Mouse (Mus musculus): ENCODE data around the gene Srcin1. TPM values are rescaled to one million over a fixed set of nuclear protein-coding genes. Genes with fewer than 3 reads are reported as not detected.

The Srcin1 gene
- polyA plus RNA-seq, 1 experiment, result 0.01 TPM

DNA sequence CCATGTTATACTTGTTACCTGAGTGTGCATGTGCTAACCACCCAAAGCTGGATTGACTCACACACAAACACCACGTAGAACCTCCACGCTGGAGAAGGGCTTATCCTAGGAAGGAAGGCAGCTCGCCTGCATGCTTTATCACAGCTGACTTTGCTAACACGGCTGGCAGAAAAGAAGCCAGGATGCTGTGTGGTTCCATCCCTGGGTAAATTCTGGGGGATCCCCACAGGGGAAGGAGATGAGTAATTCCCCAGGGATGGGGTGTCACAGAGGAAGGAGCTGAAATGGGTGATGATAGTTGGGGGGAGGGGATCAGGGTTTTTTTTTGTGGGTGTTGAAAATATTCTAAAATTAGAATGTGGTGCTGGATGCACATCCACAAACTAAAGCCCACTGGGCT, 70.2 kb downstream of the Srcin1 start:
- Histone ChIP-seq H3K36me3 (ENCODE audit: control insufficient read depth, insufficient read depth) (peaks cover 4% of the 10 kb centered on the region), H3K4me3 (ENCODE audit: insufficient read depth, poor library complexity, severe bottlenecking) (no peak overlapping the region), H3ac (ENCODE audit: control insufficient read depth, insufficient read length, low read depth) (no peak overlapping the region), H3K79me2 (ENCODE audit: control insufficient read depth, insufficient read depth) (no peaks in the 10 kb centered on the region), H3K79me3 (ENCODE audit: low read depth) (no peaks in the 10 kb centered on the region), H3K27me3 (ENCODE audit: control insufficient read depth, insufficient read depth, insufficient read length) (no peaks in the 10 kb centered on the region)
- TF ChIP-seq USF1 (IDR thresholded peaks at IDR 0.05; ENCODE audit: low read depth) (no peak), MYOG (IDR thresholded peaks at IDR 0.05; ENCODE audit: control insufficient read depth, extremely low read depth, insufficient read length) (no peak), FOSL1 (IDR thresholded peaks at IDR 0.05; ENCODE audit: insufficient read depth, low read length, poor library complexity, severe bottlenecking) (no peak), MYOD1 (IDR thresholded peaks at IDR 0.05; ENCODE audit: control insufficient read depth, insufficient read length, low read depth) (no peak), CEBPB (IDR thresholded peaks at IDR 0.05; ENCODE audit: low read depth) (no peak), CTCF (IDR thresholded peaks at IDR 0.05; ENCODE audit: control insufficient read depth, insufficient read depth, insufficient read length) (no peak)

DNA sequence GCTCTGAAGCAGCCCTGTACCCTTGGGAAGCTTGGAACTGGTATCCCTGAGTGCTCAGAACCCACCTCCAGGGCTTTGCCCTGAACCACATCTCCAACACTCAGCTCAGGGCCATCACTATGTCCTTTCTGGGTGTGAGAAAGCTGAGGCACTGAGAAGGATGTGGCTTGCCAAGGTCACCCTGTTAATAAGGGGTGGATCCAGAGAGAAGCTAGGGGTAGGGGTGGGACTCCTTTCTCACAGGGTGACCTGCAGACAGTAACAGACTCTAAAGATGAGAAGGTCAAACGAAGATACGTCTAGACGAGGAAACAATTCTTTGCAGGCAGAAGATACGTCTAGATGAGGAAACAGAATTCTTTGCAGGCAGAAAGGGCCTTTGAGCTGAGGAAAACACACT, 73.1 kb downstream of the Srcin1 start:
- peaks cover 9% of the 10 kb centered on the region for H3K36me3 ChIP-seq (ENCODE audit: control insufficient read depth, insufficient read depth)
- H3K27me3 ChIP-seq (ENCODE audit: control insufficient read depth, insufficient read depth, insufficient read length), result no peaks in the 10 kb centered on the region
- TF ChIP-seq MAX (IDR thresholded peaks at IDR 0.05) (no peak), USF1 (IDR thresholded peaks at IDR 0.05; ENCODE audit: low read depth) (no peak), MYOG (IDR thresholded peaks at IDR 0.05; ENCODE audit: control insufficient read depth, extremely low read depth, insufficient read length) (no peak), CTCF (IDR thresholded peaks at IDR 0.05; ENCODE audit: control insufficient read depth, insufficient read depth, insufficient read length) (no peak), FOSL1 (IDR thresholded peaks at IDR 0.05; ENCODE audit: insufficient read depth, low read length, poor library complexity, severe bottlenecking) (no peak), CEBPB (IDR thresholded peaks at IDR 0.05; ENCODE audit: low read depth) (no peak), MYOD1 (IDR thresholded peaks at IDR 0.05; ENCODE audit: control insufficient read depth, insufficient read length, low read depth) (no peak)
- no peaks in the 10 kb centered on the region for H3K79me2 ChIP-seq (ENCODE audit: control insufficient read depth, insufficient read depth)
- no peak overlapping the region for H3ac ChIP-seq (ENCODE audit: control insufficient read depth, insufficient read length, low read depth)
- H3K79me3 ChIP-seq (ENCODE audit: low read depth), result no peaks in the 10 kb centered on the region
- H3K4me3 ChIP-seq (ENCODE audit: insufficient read depth, poor library complexity, severe bottlenecking), result no peak overlapping the region

DNA sequence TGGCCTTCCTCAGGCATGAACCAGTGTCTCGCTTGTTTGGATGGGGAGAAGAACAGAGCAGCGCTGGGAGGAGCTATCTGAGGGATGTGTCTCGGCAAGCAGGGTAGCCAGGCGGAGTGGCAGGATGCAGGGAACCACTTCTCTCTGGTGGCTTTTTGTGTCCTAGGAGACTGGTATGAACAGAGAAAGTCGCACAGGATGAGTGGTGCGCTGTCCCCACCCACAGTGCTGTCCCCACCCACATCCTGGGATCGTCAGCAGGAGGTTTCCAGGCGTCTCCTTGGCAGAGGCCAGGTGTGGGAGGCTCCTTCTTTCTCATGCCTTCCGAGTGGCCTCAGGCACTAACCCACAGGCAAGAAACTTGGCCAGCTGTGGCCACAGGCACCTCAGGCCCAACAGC, 73.6 kb downstream of the Srcin1 start:
- no peak overlapping the region for H3ac ChIP-seq (ENCODE audit: control insufficient read depth, insufficient read length, low read depth)
- no peaks in the 10 kb centered on the region for H3K27me3 ChIP-seq (ENCODE audit: control insufficient read depth, insufficient read depth, insufficient read length)
- TF ChIP-seq USF1 (IDR thresholded peaks at IDR 0.05; ENCODE audit: low read depth), result no peak
- TF ChIP-seq MAX (IDR thresholded peaks at IDR 0.05), result no peak
- TF ChIP-seq FOSL1 (IDR thresholded peaks at IDR 0.05; ENCODE audit: insufficient read depth, low read length, poor library complexity, severe bottlenecking), result no peak
- TF ChIP-seq MYOD1 (IDR thresholded peaks at IDR 0.05; ENCODE audit: control insufficient read depth, insufficient read length, low read depth), result no peak
- no peak for TF ChIP-seq MYOG (IDR thresholded peaks at IDR 0.05; ENCODE audit: control insufficient read depth, extremely low read depth, insufficient read length)
- H3K79me3 ChIP-seq (ENCODE audit: low read depth), result no peaks in the 10 kb centered on the region
- no peaks in the 10 kb centered on the region for H3K79me2 ChIP-seq (ENCODE audit: control insufficient read depth, insufficient read depth)
- H3K4me3 ChIP-seq (ENCODE audit: insufficient read depth, poor library complexity, severe bottlenecking), result no peak overlapping the region
- peaks cover 9% of the 10 kb centered on the region for H3K36me3 ChIP-seq (ENCODE audit: control insufficient read depth, insufficient read depth)

DNA sequence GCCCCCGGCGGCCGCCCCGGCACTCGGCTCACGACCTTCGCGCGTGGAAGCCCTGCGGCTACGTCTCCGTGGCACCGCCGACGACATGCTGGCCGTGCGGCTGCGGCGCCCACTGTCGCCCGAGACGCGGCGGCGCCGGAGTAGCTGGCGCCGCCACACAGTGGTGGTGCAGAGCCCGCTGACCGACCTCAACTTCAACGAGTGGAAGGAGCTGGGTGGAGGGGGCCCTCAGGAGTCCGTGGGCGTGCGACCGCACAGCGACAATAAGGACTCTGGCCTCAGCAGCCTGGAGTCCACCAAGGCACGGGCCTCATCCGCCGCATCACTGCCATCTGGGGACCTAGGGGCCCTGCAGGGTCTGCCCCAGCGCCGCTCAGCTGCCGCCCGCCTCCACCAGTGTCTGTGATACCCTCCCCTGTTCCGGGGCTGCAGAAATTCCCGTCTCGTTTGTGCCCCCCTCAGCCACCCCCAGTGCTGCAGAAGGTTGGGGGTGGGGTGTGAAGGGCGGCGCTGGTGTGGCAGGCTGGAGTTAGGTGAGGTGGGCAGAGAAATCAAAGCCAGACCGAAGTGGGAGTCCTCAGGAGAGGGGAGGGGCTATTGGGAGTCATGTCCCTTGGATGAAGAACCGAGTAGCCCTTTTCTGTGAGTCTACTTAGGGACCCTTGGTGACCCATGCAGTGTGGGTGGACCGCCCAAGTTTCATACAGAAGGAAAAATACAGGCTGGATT, 75.1 kb downstream of the Srcin1 start:
- Histone ChIP-seq H3K4me3 (ENCODE audit: insufficient read depth, poor library complexity, severe bottlenecking) (no peak overlapping the region), H3K79me3 (ENCODE audit: low read depth) (no peaks in the 10 kb centered on the region), H3K27me3 (ENCODE audit: control insufficient read depth, insufficient read depth, insufficient read length) (no peaks in the 10 kb centered on the region), H3K79me2 (ENCODE audit: control insufficient read depth, insufficient read depth) (no peaks in the 10 kb centered on the region), H3ac (ENCODE audit: control insufficient read depth, insufficient read length, low read depth) (no peak overlapping the region), H3K36me3 (ENCODE audit: control insufficient read depth, insufficient read depth) (peaks cover 12% of the 10 kb centered on the region)
- TF ChIP-seq MAX (IDR thresholded peaks at IDR 0.05) (no peak), CTCF (IDR thresholded peaks at IDR 0.05; ENCODE audit: control insufficient read depth, insufficient read depth, insufficient read length) (no peak), FOSL1 (IDR thresholded peaks at IDR 0.05; ENCODE audit: insufficient read depth, low read length, poor library complexity, severe bottlenecking) (no peak), MYOD1 (IDR thresholded peaks at IDR 0.05; ENCODE audit: control insufficient read depth, insufficient read length, low read depth) (no peak), MYOG (IDR thresholded peaks at IDR 0.05; ENCODE audit: control insufficient read depth, extremely low read depth, insufficient read length) (no peak), USF1 (IDR thresholded peaks at IDR 0.05; ENCODE audit: low read depth) (no peak), CEBPB (IDR thresholded peaks at IDR 0.05; ENCODE audit: low read depth) (no peak)

DNA sequence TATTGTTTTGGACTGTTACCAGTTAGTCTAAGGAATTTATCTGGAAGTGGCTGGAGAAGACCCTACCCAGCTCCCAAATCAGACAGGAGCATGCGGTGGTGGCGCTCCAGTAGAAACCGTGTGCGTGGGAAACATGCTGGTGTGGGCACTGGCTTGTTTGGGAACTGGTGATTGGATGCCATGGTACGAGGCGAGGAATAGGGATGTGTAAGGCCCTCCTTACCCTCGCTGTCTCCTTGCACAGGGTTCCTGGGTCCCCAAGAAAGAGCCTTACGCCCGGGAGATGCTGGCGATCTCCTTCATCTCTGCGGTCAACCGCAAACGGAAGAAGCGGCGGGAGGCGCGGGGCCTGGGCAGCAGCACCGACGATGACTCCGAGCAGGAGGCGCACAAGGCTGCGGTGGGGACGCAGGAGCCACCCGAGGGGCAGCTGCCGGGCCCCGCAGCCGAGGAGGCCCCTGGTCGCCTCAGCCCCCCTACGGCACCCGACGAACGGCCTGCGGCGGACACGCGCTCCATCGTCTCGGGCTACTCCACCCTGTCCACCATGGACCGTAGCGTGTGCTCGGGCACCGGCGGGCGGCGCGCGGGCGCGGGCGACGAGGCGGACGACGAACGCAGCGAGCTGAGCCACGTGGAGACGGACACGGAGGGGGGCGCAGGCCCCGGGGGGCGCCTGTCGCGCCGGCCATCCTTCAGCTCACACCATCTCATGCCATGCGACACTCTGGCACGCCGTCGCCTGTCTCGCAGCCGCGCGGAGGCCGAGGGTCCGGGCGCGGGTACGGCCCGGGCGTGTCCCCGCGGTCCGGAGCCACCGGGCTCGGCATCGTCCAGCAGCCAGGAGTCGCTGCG, 75.9 kb downstream of the Srcin1 start, which contains the start of gene 4933428G20Rik:
Gene 4933428G20Rik, minus strand, starts transcription at position 476 of the 855 bp plus-strand sequence.
- TF ChIP-seq CTCF (IDR thresholded peaks at IDR 0.05; ENCODE audit: control insufficient read depth, insufficient read depth, insufficient read length), result no peak
- no peak for TF ChIP-seq FOSL1 (IDR thresholded peaks at IDR 0.05; ENCODE audit: insufficient read depth, low read length, poor library complexity, severe bottlenecking)
- H3K36me3 ChIP-seq (ENCODE audit: control insufficient read depth, insufficient read depth), result peaks cover 15% of the 10 kb centered on the region
- H3K79me2 ChIP-seq (ENCODE audit: control insufficient read depth, insufficient read depth), result no peaks in the 10 kb centered on the region
- H3K27me3 ChIP-seq (ENCODE audit: control insufficient read depth, insufficient read depth, insufficient read length), result no peaks in the 10 kb centered on the region
- no peaks in the 10 kb centered on the region for H3K79me3 ChIP-seq (ENCODE audit: low read depth)
- H3ac ChIP-seq (ENCODE audit: control insufficient read depth, insufficient read length, low read depth), result no peak within 1 kb of the TSS
- no peak within 1 kb of the TSS for H3K4me3 ChIP-seq (ENCODE audit: insufficient read depth, poor library complexity, severe bottlenecking)

Measured in C2C12 (cell line).